Mouse (Mus musculus): ENCODE data around the gene Impdh1. TPM values are rescaled to one million over a fixed set of nuclear protein-coding genes. Genes with fewer than 3 reads are reported as not detected.

Impdh1 gene
- polyA plus RNA-seq, 1 experiment, result 25.7 TPM

GRCm38 (mm10) chr6:29179843-29180242 lies 36.3 kb downstream of the Impdh1 start:
- Histone ChIP-seq H3K4me3 (ENCODE audit: low read depth, low read length) (no peak overlapping the region), H3K9ac (ENCODE audit: low read depth, poor library complexity, severe bottlenecking) (no peak overlapping the region), H3K27me3 (ENCODE audit: control insufficient read depth, insufficient read depth, low read length, poor library complexity, severe bottlenecking) (no peaks in the 10 kb centered on the region)

DNA sequence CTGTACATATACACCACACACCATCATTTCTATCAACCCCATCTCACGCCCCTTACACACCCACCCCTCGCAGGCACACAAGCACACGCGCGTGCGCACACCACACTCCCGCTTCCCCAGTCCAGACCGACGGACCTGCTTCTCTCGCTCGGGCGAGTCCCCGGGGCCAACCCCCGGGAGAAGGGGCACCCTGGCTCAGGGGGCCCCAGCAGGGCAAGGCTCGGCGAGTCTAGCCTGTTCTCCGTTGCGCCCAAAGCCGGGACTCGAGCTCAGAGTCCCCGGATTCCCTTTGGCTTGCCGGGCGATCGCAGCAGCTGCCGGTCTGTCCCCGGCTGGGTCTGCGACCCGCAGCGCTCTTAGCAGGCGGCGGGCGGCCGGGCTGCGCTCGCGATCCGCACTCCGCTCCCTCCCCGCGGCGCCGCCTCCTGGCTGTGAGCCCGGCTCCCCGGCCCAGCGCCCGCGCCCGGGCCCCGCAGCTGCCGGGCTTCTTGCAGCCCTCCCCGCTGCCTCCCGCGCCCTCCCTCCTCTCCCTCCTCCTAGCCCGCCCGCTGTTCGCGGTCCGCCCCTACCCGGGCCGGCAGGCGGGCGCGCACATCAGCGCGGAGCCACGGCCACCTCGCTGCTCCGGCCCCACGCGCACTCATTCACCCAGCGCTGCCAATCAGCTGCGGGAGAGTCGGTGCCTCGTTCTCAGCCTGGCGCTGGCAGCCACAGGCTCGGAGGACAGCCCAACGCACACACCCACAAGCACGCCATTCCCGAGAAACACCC lies 37.1 kb downstream of the Impdh1 start, which contains the start of gene Prrt4:
Prrt4 (minus strand) TSS at position 697 of the 771 bp plus-strand sequence.
- Histone ChIP-seq H3K9ac (ENCODE audit: low read depth, poor library complexity, severe bottlenecking) (peak within 1 kb of the TSS; percentile 72), H3K27ac (ENCODE audit: insufficient read depth, low read length) (no peak within 1 kb of the TSS), H3K9me3 (replicated peaks; ENCODE audit: control insufficient read depth, insufficient read depth, low read length, poor library complexity, severe bottlenecking) (no peaks in the 10 kb centered on the region), H3K4me3 (ENCODE audit: low read depth, low read length) (peak within 1 kb of the TSS; percentile 79), H3K4me1 (ENCODE audit: control insufficient read depth, insufficient read depth, low read length) (no peaks in the 10 kb centered on the region), H3K36me3 (ENCODE audit: control insufficient read depth, insufficient read depth, low read length, poor library complexity, severe bottlenecking) (no peaks in the 10 kb centered on the region), H3K27me3 (ENCODE audit: control insufficient read depth, insufficient read depth, low read length, poor library complexity, severe bottlenecking) (no peaks in the 10 kb centered on the region)
- no peak for TF ChIP-seq EP300 (IDR thresholded peaks at IDR 0.05; ENCODE audit: insufficient read depth, low read depth, low read length)
- TF ChIP-seq POLR2A (IDR thresholded peaks at IDR 0.05; ENCODE audit: insufficient read depth, low read length), result no peak

More at GRCm38 (mm10) chr6:29179843-29180242, 36.3 kb downstream of the Impdh1 start:
- H3K36me3 ChIP-seq (ENCODE audit: control insufficient read depth, insufficient read depth, low read length, poor library complexity, severe bottlenecking), result no peaks in the 10 kb centered on the region
- H3K27ac ChIP-seq (ENCODE audit: insufficient read depth, low read length), result no peak overlapping the region
- no peaks in the 10 kb centered on the region for H3K4me1 ChIP-seq (ENCODE audit: control insufficient read depth, insufficient read depth, low read length)
- TF ChIP-seq CTCF (IDR thresholded peaks at IDR 0.05; ENCODE audit: low read depth, low read length) (no peak), EP300 (IDR thresholded peaks at IDR 0.05; ENCODE audit: insufficient read depth, low read depth, low read length) (no peak), POLR2A (IDR thresholded peaks at IDR 0.05; ENCODE audit: insufficient read depth, low read length) (no peak)
- no peaks in the 10 kb centered on the region for H3K9me3 ChIP-seq (replicated peaks; ENCODE audit: control insufficient read depth, insufficient read depth, low read length, poor library complexity, severe bottlenecking)

DNA sequence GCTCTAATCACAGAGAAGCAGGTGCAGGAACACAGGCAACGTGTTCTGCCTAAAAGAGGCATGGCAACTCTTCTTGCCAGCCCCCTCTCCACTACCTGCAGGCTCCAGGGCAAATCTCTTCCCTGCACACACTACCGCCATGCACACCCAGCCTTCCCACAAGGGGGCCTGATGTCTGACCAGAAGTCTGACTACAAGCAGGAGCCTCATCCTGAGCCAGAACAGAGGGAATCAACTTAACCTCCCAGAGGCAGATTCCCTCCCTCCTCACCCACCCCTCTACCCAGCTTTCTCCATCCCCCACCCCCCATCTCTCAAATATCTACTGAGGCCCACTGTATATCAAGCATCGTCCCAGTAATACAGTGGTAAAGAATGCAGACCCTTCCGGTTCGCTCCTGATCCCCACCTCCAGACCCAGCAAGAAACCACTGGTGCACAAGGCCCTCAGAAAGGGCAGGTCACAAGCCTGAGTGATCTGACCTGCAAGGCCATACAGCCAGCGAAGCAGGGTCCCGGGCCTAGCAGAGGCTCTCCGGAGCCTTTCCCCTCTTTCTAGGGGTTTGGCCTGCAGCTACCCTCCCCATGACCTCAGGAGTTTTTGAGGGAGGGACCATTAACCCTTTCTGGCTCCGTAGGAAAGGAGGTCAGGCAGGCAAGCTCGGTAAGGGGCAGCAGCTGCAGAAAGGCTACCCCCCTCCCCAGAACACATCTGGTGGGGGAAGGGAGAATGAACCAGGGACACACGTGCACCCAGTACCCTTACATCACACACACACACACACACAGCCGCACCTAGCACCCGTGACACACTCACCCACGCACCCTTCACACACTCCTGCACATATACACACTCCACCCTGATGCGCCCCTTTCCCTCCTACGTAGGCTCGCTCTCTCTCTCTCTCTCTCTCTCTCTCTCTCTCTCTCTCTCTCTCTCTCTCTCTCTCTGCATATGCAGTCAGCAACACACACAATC lies 38.0 kb downstream of the Impdh1 start:
- Histone ChIP-seq H3K4me3 (ENCODE audit: low read depth, low read length) (peak overlapping the region; percentile 79), H3K4me1 (ENCODE audit: control insufficient read depth, insufficient read depth, low read length) (no peaks in the 10 kb centered on the region), H3K9me3 (replicated peaks; ENCODE audit: control insufficient read depth, insufficient read depth, low read length, poor library complexity, severe bottlenecking) (no peaks in the 10 kb centered on the region), H3K27me3 (ENCODE audit: control insufficient read depth, insufficient read depth, low read length, poor library complexity, severe bottlenecking) (no peaks in the 10 kb centered on the region), H3K9ac (ENCODE audit: low read depth, poor library complexity, severe bottlenecking) (peak overlapping the region; percentile 72; the same call in 1 of the 2 replicates), H3K27ac (ENCODE audit: insufficient read depth, low read length) (no peak overlapping the region), H3K36me3 (ENCODE audit: control insufficient read depth, insufficient read depth, low read length, poor library complexity, severe bottlenecking) (no peaks in the 10 kb centered on the region)
- TF ChIP-seq CTCF (IDR thresholded peaks at IDR 0.05; ENCODE audit: low read depth, low read length) (no peak), EP300 (IDR thresholded peaks at IDR 0.05; ENCODE audit: insufficient read depth, low read depth, low read length) (no peak), POLR2A (IDR thresholded peaks at IDR 0.05; ENCODE audit: insufficient read depth, low read length) (no peak)

- Histone ChIP-seq H3K4me1 (ENCODE audit: control insufficient read depth, insufficient read depth, low read length) (no peaks in the 10 kb centered on the region), H3K27ac (ENCODE audit: insufficient read depth, low read length) (no peak overlapping the region), H3K4me3 (ENCODE audit: low read depth, low read length) (no peak overlapping the region), H3K27me3 (ENCODE audit: control insufficient read depth, insufficient read depth, low read length, poor library complexity, severe bottlenecking) (no peaks in the 10 kb centered on the region), H3K36me3 (ENCODE audit: control insufficient read depth, insufficient read depth, low read length, poor library complexity, severe bottlenecking) (no peaks in the 10 kb centered on the region), H3K9me3 (replicated peaks; ENCODE audit: control insufficient read depth, insufficient read depth, low read length, poor library complexity, severe bottlenecking) (no peaks in the 10 kb centered on the region), H3K9ac (ENCODE audit: low read depth, poor library complexity, severe bottlenecking) (no peak overlapping the region)
- TF ChIP-seq POLR2A (IDR thresholded peaks at IDR 0.05; ENCODE audit: insufficient read depth, low read length), result no peak
- no peak for TF ChIP-seq EP300 (IDR thresholded peaks at IDR 0.05; ENCODE audit: insufficient read depth, low read depth, low read length)
- no peak for TF ChIP-seq CTCF (IDR thresholded peaks at IDR 0.05; ENCODE audit: low read depth, low read length)
Observed at GRCm38 (mm10) chr6:29175113-29175512, 41.1 kb downstream of the Impdh1 start.

GRCm38 (mm10) chr6:29174368-29174767 lies 41.8 kb downstream of the Impdh1 start:
- H3K4me1 ChIP-seq (ENCODE audit: control insufficient read depth, insufficient read depth, low read length), result no peaks in the 10 kb centered on the region
- H3K9ac ChIP-seq (ENCODE audit: low read depth, poor library complexity, severe bottlenecking), result no peak overlapping the region
- H3K9me3 ChIP-seq (replicated peaks; ENCODE audit: control insufficient read depth, insufficient read depth, low read length, poor library complexity, severe bottlenecking), result no peaks in the 10 kb centered on the region
- TF ChIP-seq CTCF (IDR thresholded peaks at IDR 0.05; ENCODE audit: low read depth, low read length), result no peak
- TF ChIP-seq EP300 (IDR thresholded peaks at IDR 0.05; ENCODE audit: insufficient read depth, low read depth, low read length), result no peak
- no peak for TF ChIP-seq POLR2A (IDR thresholded peaks at IDR 0.05; ENCODE audit: insufficient read depth, low read length)
- H3K4me3 ChIP-seq (ENCODE audit: low read depth, low read length), result no peak overlapping the region
- H3K27me3 ChIP-seq (ENCODE audit: control insufficient read depth, insufficient read depth, low read length, poor library complexity, severe bottlenecking), result no peaks in the 10 kb centered on the region
- no peak overlapping the region for H3K27ac ChIP-seq (ENCODE audit: insufficient read depth, low read length)
- H3K36me3 ChIP-seq (ENCODE audit: control insufficient read depth, insufficient read depth, low read length, poor library complexity, severe bottlenecking), result no peaks in the 10 kb centered on the region

Data from ES-Bruce4 (cell line).